Mouse (Mus musculus) mesoderm, embryonic 11.5 days (tissue): Measurements from ENCODE around the gene Tmprss9.

Experiments used
- DNase-seq: peaks from one replicate; pipeline ENCODE4 v3.0.0-alpha.2; 2012; ENCODE audit warnings: low read depth, low spot score

Tmprss9 gene

GRCm38 (mm10) chr10:80937646-80938045 is 66.0 kb downstream of the Tmprss9 start:
- no peak for DNase-seq

- DNase-seq = no peak
Observed at GRCm38 (mm10) chr10:80938831-80939550, 67.3 kb downstream of the Tmprss9 start.

GRCm38 (mm10) chr10:80939671-80940070 is 68.0 kb downstream of the Tmprss9 start:
- peak; percentile 89 for DNase-seq

GRCm38 (mm10) chr10:80940320-80940987 is 68.8 kb downstream of the Tmprss9 start:
- no peak for DNase-seq

GRCm38 (mm10) chr10:80940988-80941347 is 69.3 kb downstream of the Tmprss9 start:
- DNase-seq = no peak

DNA sequence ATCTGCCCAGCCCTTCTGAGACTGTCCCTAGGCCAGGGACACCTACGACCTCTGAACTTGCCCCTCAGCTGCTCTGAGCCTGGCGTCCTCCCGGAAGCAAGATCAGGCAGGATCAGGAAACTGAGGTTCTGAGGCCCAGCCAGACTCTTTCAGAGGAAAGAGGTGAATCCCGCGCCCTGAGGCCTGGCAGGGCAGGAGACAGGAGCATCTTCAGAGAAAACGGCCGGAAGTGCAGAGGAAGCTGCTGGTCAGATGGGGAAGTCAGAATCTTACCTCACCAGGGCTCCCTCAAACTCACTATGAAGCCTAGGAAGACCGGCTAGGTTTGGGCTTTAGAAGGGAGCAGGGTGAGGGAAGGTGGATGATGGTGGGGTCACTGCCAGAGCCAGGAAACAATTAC is 71.3 kb downstream of the Tmprss9 start:
- DNase-seq = no peak

GRCm38 (mm10) chr10:80943701-80944100 is 72.1 kb downstream of the Tmprss9 start:
- no peak for DNase-seq

DNA sequence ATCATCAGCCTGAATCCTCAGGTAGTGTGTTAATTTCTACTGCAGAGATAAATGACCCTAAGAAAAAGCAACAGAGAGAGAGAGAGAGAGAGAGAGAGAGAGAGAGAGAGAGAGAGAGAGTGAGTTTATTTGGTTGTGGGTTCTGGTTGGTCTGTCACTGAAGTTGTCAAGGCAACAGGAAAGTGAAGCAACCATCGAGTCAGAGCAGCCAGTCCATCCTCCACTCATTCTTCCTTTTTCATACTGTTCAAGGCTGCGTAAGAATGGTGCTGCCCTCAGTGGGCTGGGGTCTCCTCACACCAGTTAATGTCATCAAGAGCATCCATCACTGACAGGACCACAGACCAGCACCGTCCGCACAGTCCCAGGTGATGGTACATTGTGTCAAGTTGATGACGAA is 72.6 kb downstream of the Tmprss9 start:
- DNase-seq = no peak

- no peak for DNase-seq
Observed at GRCm38 (mm10) chr10:80946684-80947437, 75.2 kb downstream of the Tmprss9 start.

DNA sequence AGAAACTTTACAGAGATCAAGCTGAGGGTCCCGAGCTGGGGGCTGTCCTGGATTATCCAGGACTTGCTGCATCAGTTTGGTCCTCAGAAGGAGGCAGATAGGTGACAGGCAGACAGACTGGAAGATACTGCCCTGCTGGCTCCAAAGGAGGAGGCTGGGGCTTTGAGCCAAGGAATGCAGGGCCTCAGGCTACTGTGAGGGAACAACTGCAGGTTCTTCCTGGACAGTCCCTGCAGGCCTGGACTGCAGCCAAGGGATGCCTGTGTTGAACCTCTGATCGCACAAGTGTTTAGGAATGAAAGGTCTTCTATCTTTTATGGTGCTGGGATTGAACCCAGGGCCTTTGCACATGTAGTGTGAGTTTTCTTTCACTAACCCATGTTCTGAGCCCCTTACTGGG is 76.2 kb downstream of the Tmprss9 start:
- DNase-seq = no peak

GRCm38 (mm10) chr10:80948570-80948969 is 76.9 kb downstream of the Tmprss9 start:
- DNase-seq = no peak

- no peak for DNase-seq
Observed at GRCm38 (mm10) chr10:80949081-80949480, 77.4 kb downstream of the Tmprss9 start.
